Mouse (Mus musculus) cerebellum, postnatal 10 days (tissue): Measurements from ENCODE around the gene Daw1.

ENCODE experiments used
- DNase-seq, 2 experiments: peaks; one replicate each; pipeline ENCODE4 v3.0.0; 2021; ENCODE audit warnings: mixed read lengths in 2 of 2

Gene Daw1

GRCm38 (mm10) chr1:83209981-83210380 lies 50.4 kb downstream of the Daw1 start:
- DNase-seq: peak; percentile 27 to 29

GRCm38 (mm10) chr1:83218260-83218659 lies 58.7 kb downstream of the Daw1 start:
- DNase-seq: peak; percentile 19 to 23

- DNase-seq: peak; percentile 29 to 66
Measured at GRCm38 (mm10) chr1:83223072-83223471, 63.5 kb downstream of the Daw1 start.

- peak; percentile 73 to 78 for DNase-seq
Measured at GRCm38 (mm10) chr1:83224423-83224960, 64.9 kb downstream of the Daw1 start.

- DNase-seq: no peak
Measured at GRCm38 (mm10) chr1:83227946-83228345, 68.4 kb downstream of the Daw1 start.

GRCm38 (mm10) chr1:83248235-83248746 lies 88.7 kb downstream of the Daw1 start:
- DNase-seq: peak; percentile 81 to 88

- DNase-seq: no peak
Measured at GRCm38 (mm10) chr1:83251746-83252145, 92.2 kb downstream of the Daw1 start.
